Mouse (Mus musculus): ENCODE results near the gene Tctn1. TPM values are rescaled to one million over a fixed set of nuclear protein-coding genes. Genes with fewer than 3 reads are reported as not detected.

Gene Tctn1
- polyA plus RNA-seq (2015; fragmentation: Nextera tagmentation; extraction: Ambion mirVana) = 0.74 and 0.78 TPM in 2 replicates

DNA sequence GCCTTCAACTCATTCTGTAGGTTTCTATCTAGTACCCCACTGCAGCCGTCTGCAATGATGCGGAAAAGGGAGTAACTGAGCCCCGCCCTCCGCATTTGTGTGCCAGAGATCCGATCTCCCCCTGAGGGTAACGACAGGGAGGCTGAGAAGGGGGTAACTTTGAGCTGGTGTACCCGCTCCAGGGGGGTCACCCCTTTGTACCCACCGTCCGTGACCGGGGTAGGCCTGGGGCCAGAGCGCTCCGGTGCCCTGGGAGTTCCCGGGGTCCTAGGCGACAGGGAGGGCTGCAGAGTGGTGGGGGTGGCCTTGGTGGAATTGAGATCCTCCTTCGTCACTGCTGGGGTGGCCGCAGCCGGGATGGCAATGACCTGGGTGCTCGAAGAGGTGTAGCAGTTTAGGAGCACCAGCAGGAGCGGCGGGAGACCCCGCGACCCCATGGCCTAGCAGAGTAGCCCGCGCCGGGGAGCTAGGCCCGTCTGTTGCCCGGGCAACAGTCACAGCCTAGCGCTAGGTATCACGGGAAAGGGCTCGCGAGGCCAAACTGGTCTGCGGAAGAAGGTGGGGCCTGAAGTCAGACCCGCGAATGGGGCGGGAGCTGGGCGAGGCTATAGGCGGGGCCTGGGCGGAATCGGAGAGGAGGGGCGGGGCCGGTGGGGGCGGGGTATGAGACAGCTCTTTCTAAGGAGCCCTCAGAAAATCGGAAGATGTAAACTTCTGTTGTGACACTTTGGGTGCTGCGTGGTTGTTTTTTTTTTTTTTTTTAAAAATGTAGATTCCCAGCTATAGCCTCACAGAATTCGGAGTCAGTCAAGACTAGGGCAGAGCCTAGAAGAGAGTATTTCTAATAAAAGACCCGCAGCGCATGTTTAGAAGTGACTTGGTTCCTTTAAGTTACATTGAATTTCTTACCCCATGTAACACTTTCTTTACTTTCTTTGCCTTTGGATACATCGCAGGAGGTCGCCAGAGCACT is at the start of gene Tctn1:
Gene Tctn1 (minus strand): TSS at position 528 of the 973 bp plus-strand sequence.
- no peaks in the 10 kb centered on the region for H3K27me3 ChIP-seq (ENCODE audit: control insufficient read depth, insufficient read depth, low read depth, low read length)
- ATAC-seq (ENCODE audit: low read depth) = peak; percentile 100
- peak within 1 kb of the TSS; percentile 83 for H3K9ac ChIP-seq (ENCODE audit: low read depth, low read length)
- H3K36me3 ChIP-seq (ENCODE audit: control insufficient read depth, insufficient read depth) = no peaks in the 10 kb centered on the region
- no peaks in the 10 kb centered on the region for H3K9me3 ChIP-seq (replicated peaks; ENCODE audit: control insufficient read depth, low read length)
- H3K4me3 ChIP-seq (ENCODE audit: low read depth, low read length) = peak within 1 kb of the TSS; percentile 81
- H3K4me2 ChIP-seq (ENCODE audit: low read depth, low read length) = peak within 1 kb of the TSS; percentile 98
- H3K4me1 ChIP-seq (ENCODE audit: control insufficient read depth, low read depth, low read length) = peaks cover 21% of the 10 kb centered on the region
- peak within 1 kb of the TSS; percentile 63 for H3K27ac ChIP-seq (ENCODE audit: low read length)
- 1% methylated on average over 49 of the region's 49 CpGs for WGBS (ENCODE audit: insufficient replicate concordance)

- Histone ChIP-seq H3K4me2 (ENCODE audit: low read depth, low read length) (no peak overlapping the region), H3K27me3 (ENCODE audit: control insufficient read depth, insufficient read depth, low read depth, low read length) (no peaks in the 10 kb centered on the region), H3K9me3 (replicated peaks; ENCODE audit: control insufficient read depth, low read length) (no peaks in the 10 kb centered on the region), H3K4me3 (ENCODE audit: low read depth, low read length) (no peak overlapping the region), H3K36me3 (ENCODE audit: control insufficient read depth, insufficient read depth) (peaks cover 5% of the 10 kb centered on the region), H3K9ac (ENCODE audit: low read depth, low read length) (no peak overlapping the region), H3K27ac (ENCODE audit: low read length) (no peak overlapping the region), H3K4me1 (ENCODE audit: control insufficient read depth, low read depth, low read length) (peaks cover 14% of the 10 kb centered on the region)
- no peak for ATAC-seq (ENCODE audit: low read depth)
- WGBS (ENCODE audit: insufficient replicate concordance) = 77% methylated on average over 17 of the region's 17 CpGs
Measured at GRCm38 (mm10) chr5:122312942-122313684, 48.9 kb upstream of the Tctn1 start.

DNA sequence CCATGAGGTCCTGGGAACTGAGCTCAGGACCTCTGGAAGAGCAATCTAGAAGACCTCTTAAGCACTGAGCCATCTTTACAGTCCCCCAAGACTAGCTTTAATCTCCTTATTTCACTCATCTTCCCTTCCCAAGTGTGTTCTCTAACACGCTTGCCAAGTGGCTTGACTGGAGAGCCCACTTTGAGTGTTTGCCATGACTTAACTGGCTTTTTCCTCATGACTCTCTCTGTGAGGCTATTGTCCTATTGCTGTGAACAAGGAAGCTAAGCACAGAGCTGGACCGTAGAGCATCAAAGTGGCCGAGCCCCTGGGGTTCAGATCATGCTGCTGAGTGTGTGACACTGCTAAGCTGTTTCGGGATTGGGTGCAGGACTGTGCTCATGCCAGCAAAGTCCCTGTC is 48.1 kb upstream of the Tctn1 start:
- WGBS (ENCODE audit: insufficient replicate concordance) = 76% methylated on average over 4 of the region's 4 CpGs
- Histone ChIP-seq H3K9me3 (replicated peaks; ENCODE audit: control insufficient read depth, low read length) (no peaks in the 10 kb centered on the region), H3K4me1 (ENCODE audit: control insufficient read depth, low read depth, low read length) (peaks cover 12% of the 10 kb centered on the region), H3K27ac (ENCODE audit: low read length) (no peak overlapping the region), H3K4me2 (ENCODE audit: low read depth, low read length) (no peak overlapping the region), H3K27me3 (ENCODE audit: control insufficient read depth, insufficient read depth, low read depth, low read length) (no peaks in the 10 kb centered on the region), H3K9ac (ENCODE audit: low read depth, low read length) (no peak overlapping the region), H3K4me3 (ENCODE audit: low read depth, low read length) (no peak overlapping the region), H3K36me3 (ENCODE audit: control insufficient read depth, insufficient read depth) (peaks cover 5% of the 10 kb centered on the region)
- no peak for ATAC-seq (ENCODE audit: low read depth)

GRCm38 (mm10) chr5:122311692-122312091 is 47.4 kb upstream of the Tctn1 start:
- H3K4me2 ChIP-seq (ENCODE audit: low read depth, low read length) = no peak overlapping the region
- H3K4me3 ChIP-seq (ENCODE audit: low read depth, low read length) = no peak overlapping the region
- WGBS (ENCODE audit: insufficient replicate concordance) = 68% methylated on average over 7 of the region's 7 CpGs
- ATAC-seq (ENCODE audit: low read depth) = no peak
- H3K27ac ChIP-seq (ENCODE audit: low read length) = no peak overlapping the region
- no peaks in the 10 kb centered on the region for H3K9me3 ChIP-seq (replicated peaks; ENCODE audit: control insufficient read depth, low read length)
- H3K36me3 ChIP-seq (ENCODE audit: control insufficient read depth, insufficient read depth) = peaks cover 2% of the 10 kb centered on the region; the same call in 1 of the 2 replicates
- H3K4me1 ChIP-seq (ENCODE audit: control insufficient read depth, low read depth, low read length) = peaks cover 12% of the 10 kb centered on the region
- H3K9ac ChIP-seq (ENCODE audit: low read depth, low read length) = no peak overlapping the region
- no peaks in the 10 kb centered on the region for H3K27me3 ChIP-seq (ENCODE audit: control insufficient read depth, insufficient read depth, low read depth, low read length)

DNA sequence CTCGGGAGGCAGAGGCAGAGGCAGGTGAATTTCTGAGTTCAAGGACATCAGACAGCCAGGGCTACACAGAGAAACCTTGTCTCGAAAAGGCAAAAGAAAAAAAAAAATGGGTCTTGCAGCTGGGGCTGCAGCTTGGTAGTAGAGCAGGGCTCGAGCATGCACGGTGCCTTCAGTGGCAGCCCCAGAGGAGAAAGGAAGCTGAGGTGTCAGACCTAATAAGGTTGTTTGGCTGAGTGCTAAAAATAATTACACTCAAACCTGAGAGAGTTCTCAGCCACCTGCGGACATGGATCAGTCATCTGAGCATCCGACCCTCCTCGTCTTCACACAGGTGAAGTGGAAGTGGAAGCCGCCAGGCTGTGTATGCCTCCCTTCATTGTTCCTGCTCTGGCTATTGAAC is 46.4 kb upstream of the Tctn1 start:
- peaks cover 2% of the 10 kb centered on the region; the same call in 1 of the 2 replicates for H3K36me3 ChIP-seq (ENCODE audit: control insufficient read depth, insufficient read depth)
- H3K9ac ChIP-seq (ENCODE audit: low read depth, low read length) = no peak overlapping the region
- no peak for ATAC-seq (ENCODE audit: low read depth)
- whole genome bisulfite sequencing (ENCODE audit: insufficient replicate concordance) = 74% methylated on average over 8 of the region's 8 CpGs
- H3K4me2 ChIP-seq (ENCODE audit: low read depth, low read length) = no peak overlapping the region
- H3K4me3 ChIP-seq (ENCODE audit: low read depth, low read length) = no peak overlapping the region
- peaks cover 12% of the 10 kb centered on the region for H3K4me1 ChIP-seq (ENCODE audit: control insufficient read depth, low read depth, low read length)
- no peaks in the 10 kb centered on the region for H3K27me3 ChIP-seq (ENCODE audit: control insufficient read depth, insufficient read depth, low read depth, low read length)
- H3K27ac ChIP-seq (ENCODE audit: low read length) = no peak overlapping the region
- no peaks in the 10 kb centered on the region for H3K9me3 ChIP-seq (replicated peaks; ENCODE audit: control insufficient read depth, low read length)

DNA sequence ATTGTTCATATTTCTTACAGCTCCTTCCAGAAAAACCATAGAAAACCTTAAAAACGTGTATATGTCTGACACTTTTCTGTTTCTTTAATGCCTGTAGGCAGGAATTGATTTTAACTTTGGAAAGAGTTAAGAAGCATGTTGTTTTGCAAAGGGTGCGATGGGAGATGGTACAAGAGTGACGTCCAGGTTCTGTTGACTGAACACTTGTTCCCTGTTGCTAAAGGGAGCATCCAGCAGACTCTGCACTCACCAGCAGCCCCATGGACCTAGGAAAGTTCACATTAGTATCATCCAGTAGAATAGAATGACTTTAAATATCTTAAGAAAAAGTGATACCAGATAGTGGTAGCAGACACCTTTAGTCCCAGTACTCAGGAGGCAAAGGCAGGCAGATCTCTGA is 42.3 kb upstream of the Tctn1 start:
- H3K27me3 ChIP-seq (ENCODE audit: control insufficient read depth, insufficient read depth, low read depth, low read length) = no peaks in the 10 kb centered on the region
- peaks cover 24% of the 10 kb centered on the region for H3K4me1 ChIP-seq (ENCODE audit: control insufficient read depth, low read depth, low read length)
- H3K36me3 ChIP-seq (ENCODE audit: control insufficient read depth, insufficient read depth) = no peaks in the 10 kb centered on the region; the same call in 1 of the 2 replicates
- H3K9me3 ChIP-seq (replicated peaks; ENCODE audit: control insufficient read depth, low read length) = no peaks in the 10 kb centered on the region
- 71% methylated on average over 3 of the region's 3 CpGs for WGBS (ENCODE audit: insufficient replicate concordance)
- no peak overlapping the region for H3K27ac ChIP-seq (ENCODE audit: low read length)
- ATAC-seq (ENCODE audit: low read depth) = no peak
- H3K9ac ChIP-seq (ENCODE audit: low read depth, low read length) = no peak overlapping the region
- H3K4me2 ChIP-seq (ENCODE audit: low read depth, low read length) = no peak overlapping the region
- H3K4me3 ChIP-seq (ENCODE audit: low read depth, low read length) = no peak overlapping the region

DNA sequence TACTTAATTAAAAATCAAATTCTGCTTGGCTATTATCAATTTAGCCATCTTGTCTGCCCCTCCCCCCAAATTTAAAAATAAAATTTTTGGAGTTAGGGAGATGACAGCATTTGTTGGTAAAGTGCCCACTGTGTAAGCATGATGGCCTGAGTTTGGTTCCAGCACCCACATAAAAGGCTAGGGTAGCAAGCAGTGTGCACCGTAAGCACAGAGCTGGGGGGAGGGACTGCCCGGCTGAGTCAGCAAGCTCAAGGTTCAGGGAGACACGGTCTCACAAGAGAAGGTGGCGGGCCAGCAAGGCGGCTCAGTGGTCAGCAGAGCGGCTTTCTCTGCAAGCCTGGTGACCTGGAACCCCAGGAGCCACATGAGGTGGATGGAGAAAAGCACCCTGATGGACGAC is 41.2 kb upstream of the Tctn1 start:
- H3K36me3 ChIP-seq (ENCODE audit: control insufficient read depth, insufficient read depth) = no peaks in the 10 kb centered on the region
- H3K4me3 ChIP-seq (ENCODE audit: low read depth, low read length) = no peak overlapping the region
- H3K4me1 ChIP-seq (ENCODE audit: control insufficient read depth, low read depth, low read length) = peaks cover 24% of the 10 kb centered on the region
- no peak overlapping the region for H3K4me2 ChIP-seq (ENCODE audit: low read depth, low read length)
- no peak overlapping the region for H3K27ac ChIP-seq (ENCODE audit: low read length)
- ATAC-seq (ENCODE audit: low read depth) = no peak
- H3K27me3 ChIP-seq (ENCODE audit: control insufficient read depth, insufficient read depth, low read depth, low read length) = no peaks in the 10 kb centered on the region
- WGBS (ENCODE audit: insufficient replicate concordance) = 71% methylated on average over 7 of the region's 7 CpGs
- H3K9me3 ChIP-seq (replicated peaks; ENCODE audit: control insufficient read depth, low read length) = no peaks in the 10 kb centered on the region
- H3K9ac ChIP-seq (ENCODE audit: low read depth, low read length) = no peak overlapping the region

GRCm38 (mm10) chr5:122304541-122304940 is 40.3 kb upstream of the Tctn1 start:
- Histone ChIP-seq H3K9me3 (replicated peaks; ENCODE audit: control insufficient read depth, low read length) (no peaks in the 10 kb centered on the region), H3K4me2 (ENCODE audit: low read depth, low read length) (no peak overlapping the region), H3K4me3 (ENCODE audit: low read depth, low read length) (no peak overlapping the region), H3K4me1 (ENCODE audit: control insufficient read depth, low read depth, low read length) (peaks cover 24% of the 10 kb centered on the region), H3K27me3 (ENCODE audit: control insufficient read depth, insufficient read depth, low read depth, low read length) (no peaks in the 10 kb centered on the region), H3K9ac (ENCODE audit: low read depth, low read length) (no peak overlapping the region), H3K36me3 (ENCODE audit: control insufficient read depth, insufficient read depth) (no peaks in the 10 kb centered on the region), H3K27ac (ENCODE audit: low read length) (no peak overlapping the region)
- ATAC-seq (ENCODE audit: low read depth) = no peak
- 59% methylated on average over 6 of the region's 6 CpGs for WGBS (ENCODE audit: insufficient replicate concordance)

GRCm38 (mm10) chr5:122303937-122304336 is 39.7 kb upstream of the Tctn1 start:
- H3K36me3 ChIP-seq (ENCODE audit: control insufficient read depth, insufficient read depth) = no peaks in the 10 kb centered on the region
- no peaks in the 10 kb centered on the region for H3K27me3 ChIP-seq (ENCODE audit: control insufficient read depth, insufficient read depth, low read depth, low read length)
- no peak for ATAC-seq (ENCODE audit: low read depth)
- H3K4me1 ChIP-seq (ENCODE audit: control insufficient read depth, low read depth, low read length) = peaks cover 24% of the 10 kb centered on the region
- 80% methylated on average over 7 of the region's 7 CpGs for WGBS (ENCODE audit: insufficient replicate concordance)
- no peak overlapping the region for H3K4me3 ChIP-seq (ENCODE audit: low read depth, low read length)
- no peak overlapping the region for H3K9ac ChIP-seq (ENCODE audit: low read depth, low read length)
- H3K9me3 ChIP-seq (replicated peaks; ENCODE audit: control insufficient read depth, low read length) = no peaks in the 10 kb centered on the region
- no peak overlapping the region for H3K4me2 ChIP-seq (ENCODE audit: low read depth, low read length)
- no peak overlapping the region for H3K27ac ChIP-seq (ENCODE audit: low read length)

Data from liver, embryonic 16.5 days (tissue).